Mouse (Mus musculus): ENCODE data around the gene Mcl1.

DNA sequence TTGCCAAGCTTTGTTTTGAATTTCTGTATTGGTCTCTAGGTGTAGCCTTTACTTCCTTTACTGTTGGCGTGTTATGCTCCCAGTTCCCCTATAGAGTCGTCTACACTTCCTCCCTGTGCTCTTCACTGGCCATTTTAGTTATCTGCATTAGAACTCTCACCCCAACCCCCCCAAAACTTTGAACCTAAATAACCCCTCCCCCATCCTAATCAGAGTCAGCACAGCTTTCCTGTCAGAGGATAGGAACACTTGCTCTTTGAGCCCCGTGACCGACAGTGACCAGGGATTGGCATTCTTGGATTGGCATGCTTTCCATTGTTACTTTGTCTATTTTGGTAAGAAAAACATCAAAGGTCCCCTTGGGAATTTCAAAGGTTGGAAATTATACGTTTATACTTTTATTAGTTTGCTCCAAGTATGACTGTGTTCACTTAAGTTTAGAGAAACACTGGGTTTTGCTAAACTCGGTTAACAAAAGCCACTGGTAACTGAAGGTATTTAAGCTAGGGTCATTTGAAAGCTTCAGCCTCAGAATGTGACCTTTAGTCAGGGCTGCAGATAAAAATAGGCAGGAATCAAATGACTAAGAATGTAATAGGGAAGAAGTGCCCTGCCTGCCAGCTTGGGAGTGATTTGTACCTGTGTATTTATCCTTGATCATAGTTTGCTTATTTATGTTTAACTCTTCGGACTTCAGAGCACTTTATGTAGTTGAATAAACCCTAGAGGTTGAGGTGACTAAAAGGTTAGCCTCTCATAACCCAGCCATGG, 3.5 kb downstream of the Mcl1 start:
- TF ChIP-seq EP300 (IDR thresholded peaks at IDR 0.05; ENCODE audit: insufficient read depth, low read depth, low read length) (peak; percentile 93), CTCF (IDR thresholded peaks at IDR 0.05) (no peak)

Measured in heart, adult 2 months (tissue).